ENCODE assay signal across 10 mouse cellular contexts in the genomic region with DNA sequence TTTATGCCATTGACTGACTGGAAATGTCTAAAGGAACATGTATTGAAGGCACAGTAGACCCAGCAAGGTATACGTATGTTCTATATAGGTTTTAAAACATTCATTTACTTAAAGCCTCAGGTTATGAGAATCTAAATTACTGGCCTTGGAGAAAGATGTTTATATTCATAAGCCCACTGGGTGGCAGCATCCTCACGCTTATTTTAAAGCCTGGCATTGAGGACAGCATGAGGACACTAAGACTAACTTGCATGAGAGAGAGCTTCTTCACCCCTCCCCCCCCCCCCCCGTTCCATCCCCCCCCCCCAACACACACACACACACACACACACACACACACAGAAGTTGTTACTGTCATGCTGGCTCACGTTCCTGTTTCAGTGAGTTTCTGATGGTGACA. TPM values are rescaled to one million over a fixed set of nuclear protein-coding genes. Genes with fewer than 3 reads are reported as not detected.
DNase-seq lines count a peak whose midpoint lies in the region; TF ChIP-seq lines count a peak whose summit lies in the region.
"Had no signal": no experiment of that assay in that cellular context is flagged by ENCODE, and none has a peak within 500 bp of the region (broad histone marks: within the 10 kb centered on the region; RNA-seq: fewer than 3 reads in every experiment).

No protein-coding gene starts in this region.

- peak; percentile 39 for DNase-seq in testis, postnatal 10 days (ENCODE audit: low spot score)
- no peak for DNase-seq in testis, postnatal 14 days (ENCODE audit: low spot score)
- DNase-seq in cerebellum, adult 9-10 months: peak; percentile 38
- peak; percentile 8 to 16 for DNase-seq in frontal cortex, postnatal 10 days (ENCODE audit: low spot score in 2 of 2)
- peak; percentile 20 to 22 for DNase-seq in left cerebral cortex, adult 2 months (ENCODE audit: extremely low spot score in 1 of 2, low spot score in 2 of 2)
- DNase-seq in retina, postnatal 7 days (ENCODE audit: low read depth, low spot score): peak; percentile 23
- no peak for DNase-seq in spleen, postnatal 10 days (ENCODE audit: low spot score in 2 of 2)
- no peak for DNase-seq in lung, postnatal 10 days

- H3K27ac ChIP-seq in left cerebral cortex, adult 2 months: no peak overlapping the region
- H3K27ac ChIP-seq: embryonic facial prominence, embryonic 12.5 days had no signal

- intact Hi-C loops in left cerebral cortex, adult 2 months (cut with DNase I): loop anchor here (2.0 to 10.0 kb wide), 4 partner anchors 342 to 676 kb away; partner anchors contain the start of gene C530025M09Rik

- peak; percentile 47 for TF ChIP-seq CTCF in left cerebral cortex, adult 2 months (IDR thresholded peaks at IDR 0.05)

- H3K4me3 ChIP-seq in left cerebral cortex, adult 2 months: no peak overlapping the region
- H3K4me3 ChIP-seq: embryonic facial prominence, embryonic 12.5 days had no signal

RNA-seq across cellular contexts. Expression of gene Cst10, which starts 17.7 kb away (rescaled TPM):
- not detected for total RNA-seq in left cerebral cortex, adult 2 months (2021)
- total RNA-seq: left cerebral cortex, postnatal 10 days had no signal

Comparison
In these comparisons a context has a peak if more than half of its experiments do, and no peak if none do; other contexts are left out.
1. DNase-seq: peak in testis, postnatal 10 days (single experiment), cerebellum, adult 9-10 months (single experiment), frontal cortex, postnatal 10 days (2 of 2), left cerebral cortex, adult 2 months (2 of 2) and retina, postnatal 7 days (single experiment); none in testis, postnatal 14 days (single experiment), spleen, postnatal 10 days (0 of 2) and lung, postnatal 10 days (single experiment).